In genomic region chr7:3720268-3720667, GRCm38 (mm10) we compare ENCODE assay signal across 7 mouse cellular contexts. TPM values are rescaled to one million over a fixed set of nuclear protein-coding genes. Genes with fewer than 3 reads are reported as not detected.
DNase-seq lines count a peak whose midpoint lies in the region; ATAC-seq and TF ChIP-seq lines count a peak whose summit lies in the region.
"Not testable (repeated sequence)": the region's sequence is repeated elsewhere in the genome, so short reads cannot be mapped to it uniquely, and the experiment has no call there.
"Had no signal": no experiment of that assay in that cellular context is flagged by ENCODE, and none has a peak within 500 bp of the region (broad histone marks: within the 10 kb centered on the region; RNA-seq: fewer than 3 reads in every experiment).

Gene Pirb, minus strand, starts transcription at chr7:3720391.

- H3K27ac ChIP-seq in bone marrow macrophage, adult 2 months (ENCODE audit: insufficient read depth, low read depth, low read length): peak within 1 kb of the TSS; percentile 82
- H3K27ac ChIP-seq in thymus, adult 2 months (ENCODE audit: control insufficient read depth, insufficient read depth, low read length): not testable (repeated sequence)

- H3K36me3 ChIP-seq in thymus, adult 2 months (ENCODE audit: control insufficient read depth, insufficient read depth, low read length): not testable (repeated sequence)

- not testable (repeated sequence) for TF ChIP-seq CTCF in bone marrow macrophage, adult 2 months (IDR thresholded peaks at IDR 0.05; ENCODE audit: low read depth, low read length); lung, adult 2 months (IDR thresholded peaks at IDR 0.05; ENCODE audit: insufficient read depth, low read length); thymus, adult 2 months (IDR thresholded peaks at IDR 0.05; ENCODE audit: borderline replicate concordance, control insufficient read depth, extremely low read depth, insufficient read depth, low read length, poor library complexity)

- DNase-seq in lung, adult 2 months; thymus, adult 2 months: not testable (repeated sequence)

- 40% methylated on average over 1 of the region's 3 CpGs for WGBS in lung, adult 2 months
- 47% methylated on average over 1 of the region's 3 CpGs for WGBS in thymus, adult 2 months

- H3K4me3 ChIP-seq in bone marrow macrophage, adult 2 months (ENCODE audit: insufficient read depth, low read length): peak within 1 kb of the TSS; percentile 57
- not testable (repeated sequence) for H3K4me3 ChIP-seq in lung, adult 2 months (replicated peaks; ENCODE audit: extremely low read depth, low read depth, low read length); thymus, adult 2 months (ENCODE audit: control insufficient read depth, insufficient read depth, low read length)

- peak; percentile 44; the same call in 1 of the 2 replicates for ATAC-seq in granulocyte monocyte progenitor cell, adult 5-6 weeks (replicated peaks; ENCODE audit: poor library complexity, severe bottlenecking)
- peak; percentile 45; the same call in 1 of the 2 replicates for ATAC-seq in megakaryocyte, adult 5-6 weeks (ENCODE audit: poor library complexity, severe bottlenecking)
- peak; percentile 63; the same call in 1 of the 2 replicates for ATAC-seq in neutrophil, adult 5-6 weeks (ENCODE audit: extremely low read depth, insufficient number of reproducible peaks, low FRiP score, poor library complexity, severe bottlenecking)

- TF ChIP-seq POLR2A in bone marrow macrophage, adult 2 months (IDR thresholded peaks at IDR 0.05; ENCODE audit: borderline replicate concordance, low read depth, low read length); lung, adult 2 months (IDR thresholded peaks at IDR 0.05; ENCODE audit: borderline replicate concordance, extremely low read depth, low read depth, low read length); thymus, adult 2 months (IDR thresholded peaks at IDR 0.05; ENCODE audit: control insufficient read depth, extremely low read depth, insufficient read depth, low read length, poor library complexity): not testable (repeated sequence)

- not testable (repeated sequence) for H3K27me3 ChIP-seq in thymus, adult 2 months (ENCODE audit: control insufficient read depth, insufficient read depth, low read length)

- H3K4me1 ChIP-seq in bone marrow macrophage, adult 2 months (ENCODE audit: control insufficient read depth, insufficient read depth, low read length); lung, adult 2 months (ENCODE audit: control insufficient read depth, insufficient read depth, low read length); thymus, adult 2 months (replicated peaks; ENCODE audit: control insufficient read depth, insufficient read depth, low read length): not testable (repeated sequence)

RNA-seq across cellular contexts. Expression of gene Pirb, which starts in this region (rescaled TPM):
- 642 and 647 TPM in 2 replicates for polyA plus RNA-seq in bone marrow macrophage, adult 2 months (2012; ENCODE audit: insufficient read depth, insufficient read length, missing spikeins)
- 3.8 TPM in 1 of 2 replicates, not detected in the other for total RNA-seq in granulocyte monocyte progenitor cell, adult 5-6 weeks (2014; fragmentation: Nextera tagmentation)
- total RNA-seq in granulocyte monocyte progenitor cell, adult 5-6 weeks (2017): 3.1 and 3.3 TPM in 2 replicates
- polyA plus RNA-seq in lung, adult 2 months (2012; rRNA removed): 15.3 and 27.7 TPM in 2 replicates
- total RNA-seq in megakaryocyte, adult 5-6 weeks (2015): 366 and 379 TPM in 2 replicates
- total RNA-seq in megakaryocyte, adult 5-6 weeks (2017): 233 and 235 TPM in 2 replicates
- total RNA-seq in neutrophil, adult 5-6 weeks (2017): 406 and 418 TPM in 2 replicates
- 17.5 and 20.0 TPM in 2 replicates for polyA plus RNA-seq in thymus, adult 2 months (2012; rRNA removed)
- polyA plus RNA-seq: erythroblast, embryonic 14.5 days had no signal

Comparison
In these comparisons a context has a peak if more than half of its experiments do, and no peak if none do; other contexts are left out.
1. RNA of gene Pirb (total RNA-seq): 406 to 418 TPM in neutrophil, adult 5-6 weeks and 233 to 379 TPM in megakaryocyte, adult 5-6 weeks; 3.1 to 3.8 TPM in granulocyte monocyte progenitor cell, adult 5-6 weeks; every median in the first group is over 10 times any median in the second.
2. RNA of gene Pirb (polyA plus RNA-seq): 642 to 647 TPM in bone marrow macrophage, adult 2 months; 15.3 to 27.7 TPM in lung, adult 2 months and 17.5 to 20.0 TPM in thymus, adult 2 months; every median in the first group is over 10 times any median in the second.
3. Peak in every context shown above with its lines, with median percentiles within 50 percentile points of each other: ATAC-seq.